In the genomic region with DNA sequence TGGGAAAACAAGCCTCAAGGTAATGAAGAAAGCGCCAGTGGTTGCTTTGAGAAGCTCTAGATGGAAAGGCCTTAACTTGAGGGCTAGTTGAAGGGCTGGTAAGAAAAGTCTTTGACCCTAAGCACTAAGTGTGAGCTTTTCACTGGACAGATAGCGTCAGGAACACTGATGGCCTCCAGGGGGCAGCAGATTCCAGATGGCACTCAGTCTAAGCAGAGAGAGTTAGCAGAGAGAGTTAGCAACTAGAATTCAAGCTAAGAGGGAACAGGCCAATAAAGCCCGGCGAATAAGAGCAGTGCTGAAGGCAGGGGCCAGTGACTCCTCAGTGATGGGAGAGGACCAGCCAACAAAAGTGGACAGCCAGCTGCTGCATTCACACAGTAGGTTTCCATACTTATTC, we compare ENCODE assay signal across 8 mouse cellular contexts.
A peak's percentile ranks its signal among the peaks of the same experiment; 100 is the strongest.
DNase-seq lines count a peak whose midpoint lies in the region; ATAC-seq and TF ChIP-seq lines count a peak whose summit lies in the region.

No protein-coding gene starts in this region.

- H3K9me3 ChIP-seq in ES-E14 (ENCODE audit: control insufficient read depth, insufficient read depth, low read depth, low read length), result no peaks in the 10 kb centered on the region
- no peaks in the 10 kb centered on the region for H3K9me3 ChIP-seq in forebrain, embryonic 15.5 days
- no peaks in the 10 kb centered on the region for H3K9me3 ChIP-seq in liver, embryonic 16.5 days (replicated peaks; ENCODE audit: control insufficient read depth, low read length)
- no peaks in the 10 kb centered on the region for H3K9me3 ChIP-seq in neural tube, embryonic 15.5 days (replicated peaks)

- no peaks in the 10 kb centered on the region for H3K27me3 ChIP-seq in forebrain, embryonic 15.5 days
- H3K27me3 ChIP-seq in liver, embryonic 16.5 days (ENCODE audit: control insufficient read depth, insufficient read depth, low read depth, low read length), result no peaks in the 10 kb centered on the region
- H3K27me3 ChIP-seq in neural tube, embryonic 15.5 days (replicated peaks), result no peaks in the 10 kb centered on the region

- H3K4me1 ChIP-seq in ES-E14 (ENCODE audit: control insufficient read depth in 2 of 2, insufficient read depth in 2 of 2, low read length in 2 of 2, poor library complexity in 1 of 2), result peaks cover 0 to 5% of the 10 kb centered on the region in 2 experiments; a peak in 1 of 4 replicates
- H3K4me1 ChIP-seq in forebrain, embryonic 15.5 days, result no peaks in the 10 kb centered on the region; the same call in 1 of the 2 replicates
- H3K4me1 ChIP-seq in liver, embryonic 16.5 days (ENCODE audit: control insufficient read depth, low read depth, low read length), result no peaks in the 10 kb centered on the region; the same call in 1 of the 2 replicates
- H3K4me1 ChIP-seq in neural tube, embryonic 15.5 days, result no peaks in the 10 kb centered on the region

- peak; percentile 59 for DNase-seq in ES-E14 (ENCODE audit: low read depth, low spot score)
- peak; percentile 66 for DNase-seq in cerebellum, adult 11 months
- peak; percentile 78 to 88 for DNase-seq in heart, postnatal 36 days
- DNase-seq in layer of hippocampus, adult 11-12 months (ENCODE audit: low spot score), result peak; percentile 86
- DNase-seq in thymus, adult 18-20 months, result peak; percentile 21 to 30

- H3K4me2 ChIP-seq in forebrain, embryonic 15.5 days (replicated peaks), result no peak overlapping the region
- no peak overlapping the region for H3K4me2 ChIP-seq in liver, embryonic 16.5 days (ENCODE audit: low read depth, low read length)
- no peak overlapping the region for H3K4me2 ChIP-seq in neural tube, embryonic 15.5 days

- no peak overlapping the region for H3K9ac ChIP-seq in ES-E14 (ENCODE audit: insufficient read depth, low read depth, low read length, poor library complexity, severe bottlenecking)
- H3K9ac ChIP-seq in forebrain, embryonic 15.5 days (replicated peaks), result no peak overlapping the region
- H3K9ac ChIP-seq in liver, embryonic 16.5 days (ENCODE audit: low read depth, low read length), result no peak overlapping the region
- no peak overlapping the region for H3K9ac ChIP-seq in neural tube, embryonic 15.5 days (replicated peaks)

- peak; percentile 85 for ATAC-seq in forebrain, embryonic 15.5 days (replicated peaks)
- peak; percentile 71 for ATAC-seq in liver, embryonic 16.5 days (ENCODE audit: low read depth)
- peak; percentile 67; the same call in 1 of the 2 replicates for ATAC-seq in neural tube, embryonic 15.5 days (ENCODE audit: low FRiP score)

- H3K4me3 ChIP-seq in ES-E14 (ENCODE audit: insufficient read depth in 1 of 2, low read depth in 1 of 2, low read length in 2 of 2, poor library complexity in 1 of 2, severe bottlenecking in 1 of 2), result no peak overlapping the region
- H3K4me3 ChIP-seq in forebrain, embryonic 15.5 days, result no peak overlapping the region
- no peak overlapping the region for H3K4me3 ChIP-seq in liver, embryonic 16.5 days (ENCODE audit: low read depth, low read length)
- H3K4me3 ChIP-seq in neural tube, embryonic 15.5 days (replicated peaks), result no peak overlapping the region

- intact Hi-C loops in heart, postnatal 36 days (cut with DNase I), result loop anchor here (1.0 to 2.0 kb wide), 3 partner anchors 137 to 331 kb away; no protein-coding TSS in a partner anchor

- no peak overlapping the region for H3K27ac ChIP-seq in ES-E14 (ENCODE audit: insufficient read depth, low read depth, low read length, poor library complexity, severe bottlenecking)
- H3K27ac ChIP-seq in forebrain, embryonic 15.5 days (replicated peaks), result no peak overlapping the region
- H3K27ac ChIP-seq in liver, embryonic 16.5 days (ENCODE audit: low read length), result no peak overlapping the region
- H3K27ac ChIP-seq in neural tube, embryonic 15.5 days (replicated peaks), result 0 out of 2 replicates have a peak overlapping the region, but pooled peaks have one; percentile 37

- whole genome bisulfite sequencing in forebrain, embryonic 15.5 days, result 26% methylated on average over 4 of the region's 4 CpGs
- 16% methylated on average over 4 of the region's 4 CpGs for WGBS in liver, embryonic 16.5 days (ENCODE audit: insufficient replicate concordance)
- 17% methylated on average over 4 of the region's 4 CpGs for WGBS in neural tube, embryonic 15.5 days

- in situ Hi-C loops in ES-E14 (cut with MboI; ENCODE audit: low sequenced_read_pairs in 2 of 2, unreplicated experiment in 2 of 2), result no loop called here

- no peaks in the 10 kb centered on the region; the same call in 1 of the 2 replicates for H3K36me3 ChIP-seq in ES-E14 (ENCODE audit: control insufficient read depth, insufficient read depth, low read length, poor library complexity, severe bottlenecking)
- H3K36me3 ChIP-seq in forebrain, embryonic 15.5 days, result peaks cover 23% of the 10 kb centered on the region
- peaks cover 72% of the 10 kb centered on the region for H3K36me3 ChIP-seq in liver, embryonic 16.5 days (ENCODE audit: control insufficient read depth, insufficient read depth)
- peaks cover 36% of the 10 kb centered on the region for H3K36me3 ChIP-seq in neural tube, embryonic 15.5 days

TF ChIP-seq in ES-E14, 5 proteins besides CTCF, POLR2A, EP300 and RAD21:
- TF ChIP-seq ZNF384 (IDR thresholded peaks at IDR 0.05; ENCODE audit: low read depth, low read length), result no peak
- no peak for TF ChIP-seq CHD2 (IDR thresholded peaks at IDR 0.05; ENCODE audit: low read depth, low read length)
- 0 out of 2 replicates have a peak, but pooled peaks have one; percentile 59 for TF ChIP-seq ZC3H11A (IDR thresholded peaks at IDR 0.05; ENCODE audit: borderline replicate concordance, low read depth, low read length)
- no peak for TF ChIP-seq MAFK (IDR thresholded peaks at IDR 0.05; ENCODE audit: insufficient read depth, low read depth, low read length)
- TF ChIP-seq HCFC1 (IDR thresholded peaks at IDR 0.05; ENCODE audit: borderline replicate concordance, insufficient read depth, low read length), result no peak
TF ChIP-seq in ES-E14: peak in this region for 1.

Comparison
In these comparisons a context has a peak if more than half of its experiments do, and no peak if none do; other contexts are left out.
1. DNase-seq: peak in every context shown above with its lines; median percentile 86 in layer of hippocampus, adult 11-12 months; 83 in heart, postnatal 36 days; 66 in cerebellum, adult 11 months; 59 in ES-E14; 26 in thymus, adult 18-20 months.